Mouse (Mus musculus) brain, embryonic 14.5 days (tissue): ENCODE data around the gene Pex11g.

Experiments
- CTCF ChIP-seq: fragments of 200-500 bp; IDR thresholded peaks from 2 replicates; pipeline ENCODE4 v1.5.1; 2012; ENCODE audit warnings: inconsistent platforms, mild to moderate bottlenecking, moderate library complexity, borderline replicate concordance; ENCODE audit not compliant: insufficient read depth, insufficient read length; ENCODE audit errors: extremely low read depth
- POLR2A ChIP-seq: fragments of 200-500 bp; IDR thresholded peaks from 2 replicates; pipeline ENCODE4 v1.6.1; 2012; ENCODE audit warnings: mild to moderate bottlenecking, inconsistent platforms, borderline replicate concordance; ENCODE audit not compliant: poor library complexity, insufficient read depth, insufficient read length, severe bottlenecking; ENCODE audit errors: extremely low read depth

DNA sequence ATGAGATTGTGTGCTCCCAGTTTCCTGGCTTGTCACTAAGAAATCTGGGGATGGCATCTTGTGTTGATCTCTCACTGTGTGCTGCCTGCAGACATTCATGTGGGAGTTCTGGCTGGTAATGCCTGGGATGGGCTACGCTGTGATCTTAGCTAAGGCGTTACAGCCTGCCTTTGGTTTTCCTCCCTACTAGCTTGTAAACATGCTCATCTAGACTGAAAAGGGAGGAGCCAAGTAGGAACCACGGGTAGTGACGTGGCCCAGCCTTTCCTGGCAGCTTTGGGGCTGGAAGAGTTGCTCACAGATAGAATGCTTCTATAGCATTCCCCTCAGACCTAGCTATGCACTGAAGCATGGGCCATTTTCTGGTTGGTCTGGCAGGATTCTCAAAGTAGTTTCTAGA is 34.7 kb upstream of the Pex11g start:
- no peak for TF ChIP-seq CTCF
- TF ChIP-seq POLR2A = no peak
